Mouse (Mus musculus): ENCODE results near the gene Nisch. TPM values are rescaled to one million over a fixed set of nuclear protein-coding genes. Genes with fewer than 3 reads are reported as not detected.

The Nisch gene
- polyA plus RNA-seq, 1 experiment from 2014 or later, result 346 TPM

- H3K27me3 ChIP-seq (ENCODE audit: control insufficient read depth, insufficient read depth, low read length), result no peaks in the 10 kb centered on the region
- DNase-seq (ENCODE audit: low spot score) (no peak), ATAC-seq (ENCODE audit: insufficient number of reproducible peaks, low FRiP score, low TSS enrichment, low read depth) (no peak)
- H3K4me3 ChIP-seq (ENCODE audit: low read depth, low read length), result no peak overlapping the region
- no peaks in the 10 kb centered on the region for H3K9me3 ChIP-seq (ENCODE audit: control insufficient read depth, low read length)
- H3K27ac ChIP-seq (replicated peaks; ENCODE audit: low read depth, low read length), result no peak overlapping the region
- H3K4me2 ChIP-seq (ENCODE audit: low read depth, severe bottlenecking), result no peak overlapping the region
- H3K9ac ChIP-seq (ENCODE audit: low read length), result no peak overlapping the region
- H3K4me1 ChIP-seq (ENCODE audit: control insufficient read depth, insufficient read depth, low read length), result no peaks in the 10 kb centered on the region
- WGBS, result 90% methylated on average over 11 of the region's 11 CpGs
- peaks cover 12% of the 10 kb centered on the region for H3K36me3 ChIP-seq (ENCODE audit: control insufficient read depth, insufficient read depth, low read length)
Observed at GRCm38 (mm10) chr14:31145694-31146093, 71.1 kb downstream of the Nisch start.

GRCm38 (mm10) chr14:31141011-31141410 is 75.7 kb downstream of the Nisch start:
- no peak overlapping the region for H3K27ac ChIP-seq (replicated peaks; ENCODE audit: low read depth, low read length)
- ATAC-seq (ENCODE audit: insufficient number of reproducible peaks, low FRiP score, low TSS enrichment, low read depth), result no peak
- 97% methylated on average over 14 of the region's 14 CpGs for WGBS

DNA sequence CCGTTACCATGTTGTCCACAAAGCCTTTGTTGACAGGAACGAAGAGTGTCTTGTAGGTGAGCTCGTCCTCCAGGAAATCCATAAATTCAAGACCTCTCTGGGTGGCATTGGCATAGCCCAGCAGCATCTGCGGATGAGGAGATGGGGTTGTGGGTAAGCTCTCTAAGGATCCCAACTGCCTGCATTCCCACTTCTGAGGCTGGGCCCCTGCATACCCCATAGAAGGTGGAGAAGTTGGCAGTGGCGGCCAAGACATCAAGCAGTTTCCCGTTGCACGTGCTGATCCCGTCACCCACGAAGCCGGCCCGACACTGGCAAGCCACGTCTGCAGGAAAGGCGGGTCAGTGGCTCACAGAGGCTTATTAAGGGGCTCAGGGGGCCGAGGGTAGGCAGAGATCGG is 76.6 kb downstream of the Nisch start:
- no peak overlapping the region for H3K4me2 ChIP-seq (ENCODE audit: low read depth, severe bottlenecking)
- H3K9ac ChIP-seq (ENCODE audit: low read length), result no peak overlapping the region
- H3K27me3 ChIP-seq (ENCODE audit: control insufficient read depth, insufficient read depth, low read length), result no peaks in the 10 kb centered on the region
- no peak for DNase-seq (ENCODE audit: low spot score)
- H3K9me3 ChIP-seq (ENCODE audit: control insufficient read depth, low read length), result no peaks in the 10 kb centered on the region
- ATAC-seq (ENCODE audit: insufficient number of reproducible peaks, low FRiP score, low TSS enrichment, low read depth), result no peak
- no peak overlapping the region for H3K4me3 ChIP-seq (ENCODE audit: low read depth, low read length)
- H3K36me3 ChIP-seq (ENCODE audit: control insufficient read depth, insufficient read depth, low read length), result peaks cover 51% of the 10 kb centered on the region
- H3K4me1 ChIP-seq (ENCODE audit: control insufficient read depth, insufficient read depth, low read length), result no peaks in the 10 kb centered on the region
- 93% methylated on average over 15 of the region's 15 CpGs for WGBS
- H3K27ac ChIP-seq (replicated peaks; ENCODE audit: low read depth, low read length), result no peak overlapping the region

More at GRCm38 (mm10) chr14:31141011-31141410, 75.7 kb downstream of the Nisch start:
- H3K4me1 ChIP-seq (ENCODE audit: control insufficient read depth, insufficient read depth, low read length), result no peaks in the 10 kb centered on the region
- no peak overlapping the region for H3K4me2 ChIP-seq (ENCODE audit: low read depth, severe bottlenecking)
- H3K27me3 ChIP-seq (ENCODE audit: control insufficient read depth, insufficient read depth, low read length), result no peaks in the 10 kb centered on the region
- H3K4me3 ChIP-seq (ENCODE audit: low read depth, low read length), result no peak overlapping the region; the same call in 1 of the 2 replicates
- DNase-seq (ENCODE audit: low spot score), result no peak
- no peaks in the 10 kb centered on the region for H3K9me3 ChIP-seq (ENCODE audit: control insufficient read depth, low read length)
- no peak overlapping the region for H3K9ac ChIP-seq (ENCODE audit: low read length)
- H3K36me3 ChIP-seq (ENCODE audit: control insufficient read depth, insufficient read depth, low read length), result peaks cover 44% of the 10 kb centered on the region

GRCm38 (mm10) chr14:31139666-31140065 is 77.1 kb downstream of the Nisch start:
- Histone ChIP-seq H3K36me3 (ENCODE audit: control insufficient read depth, insufficient read depth, low read length) (peaks cover 51% of the 10 kb centered on the region), H3K27me3 (ENCODE audit: control insufficient read depth, insufficient read depth, low read length) (no peaks in the 10 kb centered on the region), H3K9ac (ENCODE audit: low read length) (no peak overlapping the region), H3K9me3 (ENCODE audit: control insufficient read depth, low read length) (no peaks in the 10 kb centered on the region), H3K4me2 (ENCODE audit: low read depth, severe bottlenecking) (no peak overlapping the region), H3K4me3 (ENCODE audit: low read depth, low read length) (no peak overlapping the region), H3K27ac (replicated peaks; ENCODE audit: low read depth, low read length) (no peak overlapping the region), H3K4me1 (ENCODE audit: control insufficient read depth, insufficient read depth, low read length) (no peaks in the 10 kb centered on the region)
- no peak for DNase-seq (ENCODE audit: low spot score)
- WGBS, result 92% methylated on average over 12 of the region's 12 CpGs
- no peak for ATAC-seq (ENCODE audit: insufficient number of reproducible peaks, low FRiP score, low TSS enrichment, low read depth)

GRCm38 (mm10) chr14:31138897-31139429 is 77.8 kb downstream of the Nisch start:
- WGBS, result 92% methylated on average over 9 of the region's 9 CpGs
- no peaks in the 10 kb centered on the region for H3K9me3 ChIP-seq (ENCODE audit: control insufficient read depth, low read length)
- H3K9ac ChIP-seq (ENCODE audit: low read length), result no peak overlapping the region
- ATAC-seq (ENCODE audit: insufficient number of reproducible peaks, low FRiP score, low TSS enrichment, low read depth), result no peak
- no peak for DNase-seq (ENCODE audit: low spot score)
- no peaks in the 10 kb centered on the region for H3K4me1 ChIP-seq (ENCODE audit: control insufficient read depth, insufficient read depth, low read length)
- H3K27me3 ChIP-seq (ENCODE audit: control insufficient read depth, insufficient read depth, low read length), result no peaks in the 10 kb centered on the region
- H3K4me2 ChIP-seq (ENCODE audit: low read depth, severe bottlenecking), result no peak overlapping the region
- H3K36me3 ChIP-seq (ENCODE audit: control insufficient read depth, insufficient read depth, low read length), result peaks cover 52% of the 10 kb centered on the region
- no peak overlapping the region for H3K4me3 ChIP-seq (ENCODE audit: low read depth, low read length)
- no peak overlapping the region for H3K27ac ChIP-seq (replicated peaks; ENCODE audit: low read depth, low read length)

DNA sequence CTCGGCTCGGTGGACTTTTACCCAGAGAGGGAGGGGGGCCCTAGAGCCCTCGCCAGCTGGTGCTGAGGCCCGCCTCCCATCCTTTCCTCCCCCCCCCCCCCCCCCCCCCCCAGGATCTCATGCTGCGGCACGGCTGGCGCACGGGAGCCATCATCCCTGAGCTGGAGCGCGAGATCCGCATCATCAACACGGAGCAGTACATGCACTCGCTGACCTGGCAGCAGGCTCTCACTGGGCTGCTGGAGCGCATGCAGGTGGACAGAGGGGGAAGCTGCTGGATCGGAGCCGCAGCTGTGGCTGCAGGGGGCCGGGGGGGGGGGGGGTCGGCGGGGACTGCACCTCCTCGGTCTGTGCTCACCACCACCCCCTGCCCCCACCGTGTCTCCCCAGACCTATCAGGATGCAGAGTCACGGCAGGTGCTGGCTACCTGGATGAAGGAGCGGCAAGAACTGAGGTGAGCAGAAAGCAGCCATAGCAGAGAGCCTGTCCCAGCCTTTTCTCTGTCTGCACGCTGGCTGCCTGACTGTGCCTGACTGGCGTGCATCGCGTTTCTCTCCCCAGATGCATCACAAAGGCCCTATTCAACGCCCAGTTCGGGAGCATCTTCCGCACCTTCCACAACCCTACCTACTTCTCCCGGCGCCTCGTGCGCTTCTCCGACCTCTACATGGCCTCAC is 78.4 kb downstream of the Nisch start:
- no peak overlapping the region for H3K4me2 ChIP-seq (ENCODE audit: low read depth, severe bottlenecking)
- DNase-seq (ENCODE audit: low spot score) (no peak), ATAC-seq (ENCODE audit: insufficient number of reproducible peaks, low FRiP score, low TSS enrichment, low read depth) (no peak)
- WGBS, result 92% methylated on average over 18 of the region's 35 CpGs
- H3K27me3 ChIP-seq (ENCODE audit: control insufficient read depth, insufficient read depth, low read length), result no peaks in the 10 kb centered on the region
- H3K4me3 ChIP-seq (ENCODE audit: low read depth, low read length), result no peak overlapping the region
- no peaks in the 10 kb centered on the region for H3K4me1 ChIP-seq (ENCODE audit: control insufficient read depth, insufficient read depth, low read length)
- H3K36me3 ChIP-seq (ENCODE audit: control insufficient read depth, insufficient read depth, low read length), result peaks cover 53% of the 10 kb centered on the region
- no peak overlapping the region for H3K27ac ChIP-seq (replicated peaks; ENCODE audit: low read depth, low read length)
- H3K9ac ChIP-seq (ENCODE audit: low read length), result no peak overlapping the region
- no peaks in the 10 kb centered on the region for H3K9me3 ChIP-seq (ENCODE audit: control insufficient read depth, low read length)

- no peak overlapping the region for H3K4me2 ChIP-seq (ENCODE audit: low read depth, severe bottlenecking)
- H3K9me3 ChIP-seq (ENCODE audit: control insufficient read depth, low read length), result no peaks in the 10 kb centered on the region
- H3K27me3 ChIP-seq (ENCODE audit: control insufficient read depth, insufficient read depth, low read length), result no peaks in the 10 kb centered on the region
- no peak overlapping the region for H3K4me3 ChIP-seq (ENCODE audit: low read depth, low read length)
- ATAC-seq (ENCODE audit: insufficient number of reproducible peaks, low FRiP score, low TSS enrichment, low read depth), result no peak
- H3K4me1 ChIP-seq (ENCODE audit: control insufficient read depth, insufficient read depth, low read length), result no peaks in the 10 kb centered on the region
- peaks cover 53% of the 10 kb centered on the region for H3K36me3 ChIP-seq (ENCODE audit: control insufficient read depth, insufficient read depth, low read length)
- no peak for DNase-seq (ENCODE audit: low spot score)
- WGBS, result 92% methylated on average over 11 of the region's 11 CpGs
- no peak overlapping the region for H3K9ac ChIP-seq (ENCODE audit: low read length)
- no peak overlapping the region for H3K27ac ChIP-seq (replicated peaks; ENCODE audit: low read depth, low read length)
Observed at GRCm38 (mm10) chr14:31137791-31138190, 79.0 kb downstream of the Nisch start.

- Histone ChIP-seq H3K36me3 (ENCODE audit: control insufficient read depth, insufficient read depth, low read length) (peaks cover 53% of the 10 kb centered on the region), H3K9me3 (ENCODE audit: control insufficient read depth, low read length) (no peaks in the 10 kb centered on the region), H3K4me3 (ENCODE audit: low read depth, low read length) (no peak overlapping the region), H3K4me2 (ENCODE audit: low read depth, severe bottlenecking) (no peak overlapping the region), H3K27ac (replicated peaks; ENCODE audit: low read depth, low read length) (0 out of 2 replicates have a peak overlapping the region, but pooled peaks have one; percentile 12), H3K9ac (ENCODE audit: low read length) (peak overlapping the region; percentile 12; the same call in 1 of the 2 replicates), H3K4me1 (ENCODE audit: control insufficient read depth, insufficient read depth, low read length) (peaks cover 4% of the 10 kb centered on the region), H3K27me3 (ENCODE audit: control insufficient read depth, insufficient read depth, low read length) (no peaks in the 10 kb centered on the region)
- WGBS, result 83% methylated on average over 10 of the region's 10 CpGs
- ATAC-seq (ENCODE audit: insufficient number of reproducible peaks, low FRiP score, low TSS enrichment, low read depth) (no peak), DNase-seq (ENCODE audit: low spot score) (no peak)
Observed at GRCm38 (mm10) chr14:31137281-31137595, 79.5 kb downstream of the Nisch start.
